Mouse (Mus musculus) CD4-positive helper T cell, adult 2 months (primary cell): ENCODE data around the gene Mtfp1.
"Not testable (repeated sequence)": the region's sequence is repeated elsewhere in the genome, so short reads cannot be mapped to it uniquely, and the experiment has no call there.

Source experiments
- DNase-seq: peaks from one replicate; pipeline ENCODE4 v3.0.0-alpha.2; 2012; ENCODE audit warnings: low read depth, missing footprints, low spot score

Mtfp1 gene

DNA sequence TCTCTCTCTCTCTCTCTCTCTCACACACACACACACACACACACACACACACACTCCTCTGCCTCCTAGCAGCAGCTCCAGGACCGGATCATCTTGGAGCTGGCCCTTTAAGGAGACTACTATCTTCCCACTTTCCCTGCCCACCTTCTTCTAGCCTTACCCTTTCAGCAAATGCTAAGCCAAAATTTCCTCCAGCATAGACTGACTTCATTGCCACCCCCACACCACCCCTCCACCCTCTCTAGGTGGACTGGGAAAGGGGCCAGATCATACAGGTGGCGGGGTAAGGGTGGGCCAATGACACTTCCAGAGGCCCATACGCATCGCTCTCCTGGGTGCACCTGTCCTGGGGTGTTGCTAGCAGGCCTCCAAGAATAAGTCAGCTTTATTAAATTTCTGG, 20.2 kb upstream of the Mtfp1 start:
- DNase-seq = no peak

DNA sequence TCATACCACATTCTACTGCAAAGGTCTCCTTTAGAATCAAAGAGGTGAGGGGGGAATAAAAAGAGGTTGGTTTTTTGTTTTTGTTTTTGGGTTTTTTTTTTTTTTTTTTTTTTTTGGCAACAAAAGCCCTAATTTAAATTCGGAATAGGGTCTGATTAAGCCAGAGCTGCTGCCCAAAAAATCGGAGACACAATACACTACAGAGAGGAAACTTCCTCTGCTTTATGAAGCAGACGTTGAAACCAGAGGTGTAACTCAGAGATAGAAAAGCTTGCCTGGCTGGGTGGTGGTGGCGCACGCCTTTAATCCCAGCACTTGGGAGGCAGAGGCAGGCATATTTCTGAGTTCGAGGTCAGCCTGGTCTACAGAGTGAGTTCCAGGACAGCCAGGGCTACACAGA, 19.3 kb upstream of the Mtfp1 start:
- DNase-seq = not testable (repeated sequence)

DNA sequence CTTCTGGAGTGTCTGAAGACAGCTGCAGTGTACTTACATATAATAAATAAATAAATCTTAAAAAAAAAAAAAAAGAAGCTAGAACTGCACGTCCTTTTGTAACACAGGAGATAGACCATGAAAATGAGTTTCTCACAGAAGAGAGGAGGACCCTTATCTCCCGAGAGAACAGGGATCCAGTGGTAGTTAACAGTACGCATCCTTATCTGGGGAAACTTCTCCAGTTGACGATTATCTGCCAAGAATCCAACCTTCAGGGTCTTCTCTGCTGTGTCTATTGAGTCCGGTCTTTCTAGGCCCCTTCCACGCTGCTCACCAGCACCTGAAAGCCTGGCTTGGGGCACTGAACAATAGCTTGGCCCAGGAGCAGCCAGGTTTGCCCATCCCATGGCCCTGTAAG, 18.7 kb upstream of the Mtfp1 start:
- no peak for DNase-seq

- DNase-seq = no peak
Observed at GRCm38 (mm10) chr11:4113496-4113895, 18.3 kb upstream of the Mtfp1 start.

- no peak for DNase-seq
Observed at GRCm38 (mm10) chr11:4112861-4113260, 17.6 kb upstream of the Mtfp1 start.

- DNase-seq = no peak
Observed at GRCm38 (mm10) chr11:4112033-4112432, 16.8 kb upstream of the Mtfp1 start.

- no peak for DNase-seq
Observed at GRCm38 (mm10) chr11:4108691-4109090, 13.4 kb upstream of the Mtfp1 start.

DNA sequence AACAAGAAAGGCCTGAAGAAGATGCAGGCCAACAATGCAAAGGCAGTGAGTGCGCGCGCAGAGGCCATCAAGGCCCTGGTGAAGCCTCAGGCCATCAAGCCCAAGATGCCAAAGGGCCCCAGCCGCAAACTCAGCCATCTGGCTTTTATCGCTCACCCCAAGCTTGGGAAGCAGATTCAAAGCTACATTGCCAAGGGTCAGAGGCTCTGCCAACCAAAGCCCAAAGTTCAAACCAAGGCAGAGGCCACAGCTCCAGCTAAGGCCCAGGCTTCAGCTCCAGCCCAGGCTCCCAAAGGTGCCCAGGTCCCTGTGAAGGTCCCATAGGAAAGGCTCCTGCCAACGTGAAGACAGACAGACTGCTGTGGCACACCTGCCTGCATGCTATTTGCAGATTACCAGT, 12.7 kb upstream of the Mtfp1 start:
- DNase-seq = not testable (repeated sequence)

- no peak for DNase-seq
Observed at GRCm38 (mm10) chr11:4105444-4105843, 10.2 kb upstream of the Mtfp1 start.

- no peak for DNase-seq
Observed at GRCm38 (mm10) chr11:4104989-4105388, 9.7 kb upstream of the Mtfp1 start.

- DNase-seq = no peak
Observed at GRCm38 (mm10) chr11:4103522-4103921, 8.3 kb upstream of the Mtfp1 start.

- DNase-seq = no peak
Observed at GRCm38 (mm10) chr11:4101851-4102250, 6.6 kb upstream of the Mtfp1 start.

GRCm38 (mm10) chr11:4099447-4099846, 4.2 kb upstream of the Mtfp1 start:
- DNase-seq = no peak

DNA sequence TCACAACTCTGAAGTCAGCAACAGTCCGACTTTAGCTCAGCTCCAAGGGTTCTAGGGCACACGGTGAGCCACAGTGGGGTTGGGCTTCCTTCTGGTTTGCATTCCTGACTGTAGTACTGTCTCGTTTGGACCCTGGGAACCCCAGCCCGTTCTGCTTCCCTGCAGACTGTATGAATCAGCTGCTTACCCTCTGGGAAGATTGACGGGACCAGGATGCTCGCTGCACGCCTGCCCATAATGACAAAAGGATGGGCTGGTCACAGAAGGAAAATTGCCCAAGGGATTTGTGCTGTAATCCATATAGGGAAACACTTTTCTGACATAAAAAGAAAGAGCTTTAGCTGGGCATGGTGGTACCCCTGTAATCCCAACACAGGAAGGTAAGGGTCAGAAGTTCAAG, 3.6 kb upstream of the Mtfp1 start:
- DNase-seq = no peak

DNA sequence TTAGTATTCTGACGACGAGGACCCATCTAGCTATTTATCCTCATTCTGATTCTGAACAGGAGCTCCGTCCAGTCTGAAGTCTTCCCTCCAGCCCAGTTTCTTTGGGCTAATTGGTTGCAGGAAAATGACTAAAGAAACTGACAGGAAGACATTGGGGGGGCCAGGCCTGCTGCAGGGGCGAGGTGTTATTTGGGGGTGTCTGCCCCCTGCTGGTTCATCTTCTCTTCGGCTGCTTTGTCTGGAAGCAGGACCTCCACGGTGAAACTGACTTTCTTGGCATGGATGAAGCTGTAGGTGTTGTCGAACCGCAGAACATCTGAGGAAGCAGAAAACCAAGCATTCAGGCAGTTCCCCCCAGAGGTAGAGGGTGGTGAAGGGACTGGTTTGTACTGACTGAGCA, 2.9 kb upstream of the Mtfp1 start:
- no peak for DNase-seq

GRCm38 (mm10) chr11:4097091-4097621, 1.9 kb upstream of the Mtfp1 start:
- DNase-seq = no peak

- DNase-seq = peak; percentile 97
Observed at GRCm38 (mm10) chr11:4096054-4096984, 1.1 kb upstream of the Mtfp1 start.

- peak; percentile 85 for DNase-seq
Observed at GRCm38 (mm10) chr11:4094378-4095170, 671 bp downstream of the Mtfp1 start.

DNA sequence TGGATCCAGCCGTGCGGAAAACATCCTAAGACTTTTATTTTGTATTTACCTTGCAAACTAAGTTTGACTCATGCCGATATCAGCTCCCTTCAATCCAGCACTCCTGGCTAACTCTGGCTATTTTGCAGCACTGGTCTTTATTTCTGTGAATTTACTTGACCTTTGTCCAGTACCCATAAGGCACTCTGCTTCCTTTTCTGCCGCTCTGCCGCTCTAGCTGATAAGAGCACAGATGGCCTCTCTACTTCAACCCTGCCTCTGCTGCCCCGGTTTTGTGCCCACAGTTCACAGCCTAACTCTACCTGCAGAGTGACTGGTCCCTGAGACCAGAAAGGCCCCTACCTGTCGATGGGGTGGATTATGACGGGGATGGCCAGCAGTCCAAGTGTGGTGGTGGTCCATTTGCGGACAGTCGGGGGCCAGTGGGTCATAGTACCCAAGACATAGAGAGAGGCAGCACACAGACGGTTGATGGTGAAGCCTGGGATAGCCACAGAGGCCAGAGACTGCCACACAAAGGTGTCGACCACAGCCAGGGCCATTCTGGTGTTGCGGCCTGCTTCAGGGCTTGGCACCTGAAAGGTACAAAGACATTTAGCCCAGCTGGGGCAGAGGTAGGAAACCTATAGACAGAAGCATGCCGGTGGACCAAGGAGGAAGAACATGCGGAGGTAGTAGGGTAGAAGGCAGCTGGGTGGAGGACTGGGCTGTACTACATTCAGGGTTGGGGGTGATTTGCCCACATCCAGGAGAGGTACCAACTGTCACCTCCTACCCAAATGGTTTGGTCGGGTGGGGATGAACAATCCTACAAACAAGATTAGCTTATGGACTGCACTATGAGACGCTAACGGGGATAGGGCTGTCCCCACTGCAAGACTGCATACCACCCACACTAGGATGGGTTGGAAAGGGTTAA, 1.5 kb downstream of the Mtfp1 start:
- no peak for DNase-seq

DNA sequence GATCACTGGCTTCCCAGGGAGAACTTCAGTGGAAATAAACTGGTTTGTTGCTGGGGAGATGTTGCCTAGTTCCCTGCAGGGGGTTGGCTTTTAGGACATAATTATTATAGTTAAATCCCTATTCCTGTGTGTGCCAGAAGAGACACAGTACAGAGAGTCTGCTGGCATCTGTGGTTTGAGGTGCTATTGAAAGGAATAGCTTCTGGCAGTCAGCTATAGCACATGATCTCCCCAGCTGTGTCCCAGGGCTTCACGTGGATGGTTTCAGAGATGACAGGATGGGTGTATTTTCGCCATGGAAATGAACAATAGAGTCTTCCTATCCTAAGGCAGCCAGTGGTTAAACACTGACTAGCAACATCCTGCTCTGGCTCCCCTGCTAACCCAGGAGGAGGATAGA, 8.0 kb downstream of the Mtfp1 start:
- no peak for DNase-seq

DNA sequence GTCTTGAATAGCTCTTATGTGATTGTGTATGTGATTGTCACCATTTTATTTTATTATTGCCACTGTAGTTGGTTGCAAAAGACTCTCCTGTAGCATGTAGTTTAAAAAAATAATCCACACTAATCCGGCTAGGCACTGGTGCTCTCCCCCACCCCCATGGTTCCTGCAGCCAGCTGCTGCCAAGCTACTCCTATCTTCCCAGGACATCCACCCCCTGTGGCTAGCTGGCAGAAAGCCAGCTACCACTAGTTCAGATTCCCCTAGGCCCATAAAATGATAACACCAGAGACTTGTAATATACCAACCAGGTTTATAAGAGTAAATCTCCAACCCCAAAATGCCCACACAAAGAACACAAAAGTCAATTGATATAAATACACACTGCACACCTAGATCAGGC, 9.0 kb downstream of the Mtfp1 start:
- DNase-seq = no peak
